Mouse (Mus musculus) left cerebral cortex, postnatal 10 days (tissue): Measurements from ENCODE around the gene Fabp2. TPM values are rescaled to one million over a fixed set of nuclear protein-coding genes. Genes with fewer than 3 reads are reported as not detected.

Source experiments
- DNase-seq, 2 experiments: peaks; one replicate each; pipeline ENCODE4 v3.0.0; 2021 to 2022; ENCODE audit warnings: low spot score in 2 of 2, mixed read lengths in 1 of 2; ENCODE audit errors: extremely low spot score in 1 of 2
- intact Hi-C: fragments of 180-260 bp; cut with DNase I; formaldehyde crosslinking; loops from one replicate; pipeline ENCODE4 v1.15.1; 2025
- total RNA-seq, 2 experiments: library from RNA; stranded (reverse); gene quantifications; 2 replicates each; pipeline ENCODE4 v1.2.3; 2021

Gene Fabp2
- not detected for total RNA-seq

- intact Hi-C loops = no loop called here
- DNase-seq = no peak
These were observed at the start of gene Fabp2 for GRCm38 (mm10) chr3:122894772-122895171. Gene Fabp2 (plus strand): TSS chr3:122895072.

GRCm38 (mm10) chr3:122848410-122849034, 46.4 kb upstream of the Fabp2 start:
- no peak for DNase-seq
- intact Hi-C loops = no loop called here

DNA sequence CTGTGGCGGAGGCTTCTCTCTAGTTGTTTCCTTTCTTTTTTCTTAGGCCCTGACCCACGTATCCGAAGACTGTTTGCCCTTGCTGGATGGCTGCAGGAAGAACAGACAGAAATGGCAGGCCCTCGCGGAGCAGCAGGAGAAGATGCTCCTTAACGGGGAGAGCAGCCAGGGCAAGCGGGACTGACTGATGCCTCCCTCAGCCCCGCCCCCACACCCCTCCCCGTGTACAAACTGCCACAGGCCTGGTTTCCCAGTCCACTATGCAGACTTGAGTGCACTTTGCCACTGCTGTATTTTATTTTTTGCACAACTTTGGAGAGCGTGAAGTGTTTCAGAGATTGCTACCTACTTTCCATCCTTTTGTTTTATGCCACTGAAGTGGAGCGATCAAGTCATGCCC, 39.7 kb upstream of the Fabp2 start:
- DNase-seq = no peak
- intact Hi-C loops = no loop called here

DNA sequence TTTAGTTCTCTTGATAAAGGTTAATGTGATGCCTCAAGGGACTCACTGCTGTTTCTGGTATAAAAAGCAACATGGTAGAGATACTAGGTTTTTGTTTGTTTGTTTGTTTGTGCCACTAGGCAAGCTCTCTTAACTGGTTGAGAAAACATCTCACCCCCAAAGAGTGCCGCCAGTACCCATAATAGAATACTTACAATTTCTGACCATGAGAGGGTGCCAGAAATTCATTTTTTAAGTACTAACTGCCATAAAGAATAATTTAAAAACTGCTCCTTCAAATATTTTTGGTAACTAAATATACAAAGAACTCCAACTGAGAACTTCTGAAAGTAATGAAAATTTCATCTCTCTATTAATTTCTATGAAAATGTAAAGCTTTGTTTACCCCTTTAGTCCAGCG, 35.0 kb upstream of the Fabp2 start:
- intact Hi-C loops = no loop called here
- DNase-seq = no peak

GRCm38 (mm10) chr3:122860573-122861498, 34.0 kb upstream of the Fabp2 start:
- intact Hi-C loops = no loop called here
- DNase-seq = no peak

- DNase-seq = no peak
- intact Hi-C loops = no loop called here
These were observed 29.8 kb upstream of the Fabp2 start for GRCm38 (mm10) chr3:122865092-122865491.

GRCm38 (mm10) chr3:122868270-122868669, 26.6 kb upstream of the Fabp2 start:
- intact Hi-C loops = no loop called here
- no peak for DNase-seq

DNA sequence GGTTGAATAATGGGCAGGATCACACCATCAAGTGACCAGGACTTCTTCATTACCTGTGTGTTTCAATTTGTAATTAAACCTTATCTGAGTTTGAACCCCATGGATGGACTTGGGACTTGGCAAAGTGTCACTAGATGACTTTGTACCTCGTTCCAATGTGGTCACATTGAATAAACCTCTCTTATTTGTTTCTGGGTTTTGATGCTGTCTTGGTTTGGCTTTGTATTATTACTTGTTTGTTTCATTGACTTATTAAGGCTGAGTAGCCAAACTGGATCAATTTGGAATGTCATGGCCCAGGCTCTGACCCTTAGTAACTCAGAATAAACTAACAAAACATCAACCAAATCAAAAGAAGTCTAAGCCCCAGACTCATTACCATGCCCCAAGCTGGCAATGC, 23.3 kb upstream of the Fabp2 start:
- intact Hi-C loops = no loop called here

DNA sequence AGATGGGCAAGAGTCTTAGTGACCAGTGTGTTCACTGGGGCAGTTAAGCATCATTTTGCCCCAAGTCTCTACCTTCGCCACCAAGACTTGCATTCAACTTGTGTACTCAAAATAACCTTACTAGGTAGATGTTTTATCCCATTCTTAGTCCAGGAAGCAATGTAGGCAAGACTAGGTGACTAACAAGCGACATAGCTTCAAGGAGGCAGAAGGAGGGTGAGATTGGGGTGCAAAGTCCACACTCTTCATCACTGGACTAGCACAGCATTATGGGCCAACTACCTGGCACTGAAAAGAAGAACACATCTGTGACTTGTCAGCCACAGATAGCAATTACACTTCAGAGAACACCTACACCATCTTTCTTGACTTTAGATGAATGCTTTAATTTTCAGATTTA, 18.0 kb upstream of the Fabp2 start:
- intact Hi-C loops = no loop called here
- DNase-seq = no peak

More for the DNA sequence above, 23.3 kb upstream of the Fabp2 start:
- no peak for DNase-seq

DNA sequence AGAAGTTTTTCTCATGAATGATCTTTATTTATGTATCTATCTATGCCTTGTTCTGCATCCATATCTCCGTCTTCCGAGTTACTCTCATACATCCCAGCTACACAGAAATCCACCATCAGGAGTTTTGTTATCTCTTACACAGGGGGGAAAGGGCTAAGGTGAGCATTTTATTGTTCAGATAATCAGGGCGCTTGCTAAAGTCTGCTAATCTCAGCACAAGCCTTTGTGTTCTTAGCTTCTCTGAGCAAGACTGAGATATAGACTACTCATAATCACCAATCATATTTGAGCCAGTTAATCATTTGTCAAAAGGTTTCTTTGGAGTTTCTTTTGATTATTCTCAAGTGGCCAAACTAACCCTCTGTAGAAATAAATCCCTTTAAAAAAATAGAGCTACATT, 17.3 kb upstream of the Fabp2 start:
- DNase-seq = no peak

DNA sequence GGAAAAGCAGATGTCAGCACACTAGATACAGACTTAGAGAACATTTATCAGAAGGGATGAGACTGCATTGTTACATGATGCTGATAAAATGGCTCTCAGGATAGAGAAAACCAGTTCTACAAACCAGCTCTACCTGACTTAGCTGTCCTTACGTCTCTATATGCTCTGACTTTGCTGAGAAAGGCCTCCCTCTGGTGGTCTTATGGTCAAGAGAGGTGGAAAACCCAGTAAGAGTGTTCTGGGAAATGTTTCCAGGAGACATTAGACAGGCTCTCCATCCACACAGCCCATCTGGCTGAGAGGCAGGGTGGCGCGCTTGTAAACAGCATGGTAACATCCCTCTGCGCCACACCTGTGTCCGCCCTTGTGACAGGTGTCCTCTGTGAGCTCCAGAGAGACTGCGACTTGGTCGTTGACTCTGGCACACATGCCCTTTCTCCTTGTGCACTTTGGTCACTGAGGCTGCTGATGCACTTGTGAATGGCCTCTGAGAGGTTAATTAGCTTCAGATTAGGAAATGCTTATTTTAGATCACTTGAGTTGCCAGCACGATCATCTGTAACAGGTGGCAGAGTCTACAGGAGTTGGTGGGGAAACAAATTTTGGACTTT, 16.1 kb upstream of the Fabp2 start:
- intact Hi-C loops = no loop called here
- no peak for DNase-seq

More for the DNA sequence above, 17.3 kb upstream of the Fabp2 start:
- intact Hi-C loops = no loop called here

- intact Hi-C loops = no loop called here
- DNase-seq = no peak
These were observed 7.2 kb upstream of the Fabp2 start for GRCm38 (mm10) chr3:122887505-122888301.

DNA sequence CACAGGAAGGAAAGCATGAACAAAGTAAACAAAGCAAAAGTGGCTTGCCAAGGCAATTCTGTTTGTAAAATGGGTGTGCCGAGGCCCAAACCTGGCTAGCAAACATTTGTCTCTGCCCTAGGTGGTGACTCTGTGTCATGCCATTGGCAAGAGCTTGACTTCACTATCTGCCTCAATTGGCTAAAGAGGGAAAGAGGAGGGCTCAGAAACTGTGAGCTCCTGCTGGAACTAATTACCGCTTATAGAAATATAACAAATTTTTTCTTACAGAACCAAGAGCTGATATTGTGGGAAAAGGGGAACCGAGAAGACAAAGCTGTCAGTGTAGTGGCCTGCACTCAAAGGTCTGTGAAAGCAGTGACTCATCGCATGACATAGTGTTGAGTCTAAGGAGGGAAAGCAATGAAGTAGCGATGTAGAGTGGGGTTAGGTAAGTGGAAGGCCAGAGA, 6.5 kb upstream of the Fabp2 start:
- DNase-seq = no peak
- intact Hi-C loops = no loop called here

GRCm38 (mm10) chr3:122895189-122895731, 388 bp downstream of the Fabp2 start:
- DNase-seq = no peak
- intact Hi-C loops = no loop called here

GRCm38 (mm10) chr3:122898254-122898653, 3.4 kb downstream of the Fabp2 start:
- intact Hi-C loops = no loop called here

DNA sequence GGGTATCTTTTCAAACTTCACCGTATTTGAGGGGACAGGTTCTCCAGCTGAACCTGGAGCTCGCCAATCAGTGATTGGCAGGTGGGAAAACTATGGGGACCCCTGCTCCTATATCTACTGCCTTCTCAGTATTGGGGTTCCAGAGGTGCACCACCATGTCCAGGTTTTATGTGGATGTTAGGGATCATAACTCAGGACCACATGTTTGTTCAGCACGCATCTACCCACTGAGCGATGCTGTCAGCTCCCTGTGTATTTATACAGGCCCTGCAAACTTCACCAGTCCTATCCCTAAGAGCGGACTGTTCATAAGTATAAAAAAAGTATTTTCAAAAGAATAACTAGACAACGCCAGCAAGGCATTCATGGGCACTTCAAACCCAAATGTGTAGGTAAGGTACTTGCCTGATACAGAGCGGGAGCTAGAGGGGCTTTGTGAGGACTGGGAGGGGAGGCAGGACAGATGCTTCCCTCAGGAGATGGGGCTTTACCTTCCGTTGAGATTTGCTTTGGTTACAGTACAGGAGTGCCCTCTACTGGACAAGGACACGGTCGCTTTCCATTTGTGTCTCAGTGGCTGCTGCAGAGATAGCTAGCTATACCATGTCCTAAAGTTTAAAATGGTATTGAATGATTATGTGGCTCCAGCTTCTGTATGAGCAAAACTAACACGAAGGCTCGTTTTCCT, 9.0 kb downstream of the Fabp2 start:
- peak; percentile 38 to 44 for DNase-seq
- intact Hi-C loops = loop anchor here (2.0 to 5.0 kb wide), 4 partner anchors 102 to 442 kb away; no protein-coding TSS in a partner anchor

More at GRCm38 (mm10) chr3:122898254-122898653, 3.4 kb downstream of the Fabp2 start:
- no peak for DNase-seq

- DNase-seq = no peak
- intact Hi-C loops = no loop called here
These were observed 13.0 kb downstream of the Fabp2 start for GRCm38 (mm10) chr3:122907841-122908240.

GRCm38 (mm10) chr3:122915493-122915892, 20.6 kb downstream of the Fabp2 start:
- no peak for DNase-seq
- intact Hi-C loops = no loop called here
